8 mouse cellular contexts compared by ENCODE assay signal in genomic region chr5:144965639-144966351, GRCm38 (mm10). TPM values are rescaled to one million over a fixed set of nuclear protein-coding genes. Genes with fewer than 3 reads are reported as not detected.
DNase-seq lines count a peak whose midpoint lies in the region; ATAC-seq lines count a peak whose summit lies in the region.

Smurf1 (minus strand) TSS chr5:144965847.

- H3K4me2 ChIP-seq in hindbrain, embryonic 12.5 days (replicated peaks), result peak within 1 kb of the TSS; percentile 81

- DNase-seq in MN1 (ENCODE audit: low spot score), result peak; percentile 88
- DNase-seq in cerebellum, adult 8-10 months, result peak; percentile 79
- peak; percentile 69 to 74 for DNase-seq in frontal cortex, postnatal 14 days (ENCODE audit: low spot score in 2 of 2)
- peak; percentile 73 to 79 for DNase-seq in layer of hippocampus, postnatal 25 days (ENCODE audit: extremely low spot score in 1 of 2, low spot score in 1 of 2)
- DNase-seq in lung, postnatal 14 days, result peak; percentile 86
- DNase-seq in ovary, postnatal 36 days (ENCODE audit: low spot score), result peak; percentile 87
- peak; percentile 94 for DNase-seq in thymus, postnatal 14 days

- H3K9ac ChIP-seq in hindbrain, embryonic 12.5 days, result peak within 1 kb of the TSS; percentile 95

- no peaks in the 10 kb centered on the region for H3K9me3 ChIP-seq in hindbrain, embryonic 12.5 days (replicated peaks)

- H3K36me3 ChIP-seq in hindbrain, embryonic 12.5 days, result no peaks in the 10 kb centered on the region

- H3K4me3 ChIP-seq in hindbrain, embryonic 12.5 days, result peak within 1 kb of the TSS; percentile 87

- peak within 1 kb of the TSS; percentile 92 for H3K27ac ChIP-seq in hindbrain, embryonic 12.5 days

- ATAC-seq in hindbrain, embryonic 12.5 days (ENCODE audit: low FRiP score), result peak; percentile 72

- peaks cover 8% of the 10 kb centered on the region for H3K27me3 ChIP-seq in hindbrain, embryonic 12.5 days

- WGBS in hindbrain, embryonic 12.5 days, result under 1% methylated on average over 53 of the region's 89 CpGs

- peaks cover 36% of the 10 kb centered on the region for H3K4me1 ChIP-seq in hindbrain, embryonic 12.5 days

RNA-seq across cellular contexts. Expression of gene Smurf1, which starts in this region (rescaled TPM):
- polyA plus RNA-seq in hindbrain, embryonic 12.5 days (2016; fragmentation: Nextera tagmentation; extraction: Ambion mirVana), result 32.6 and 33.3 TPM in 2 replicates
- total RNA-seq in layer of hippocampus, postnatal 25 days (2021), result 10 to 100 TPM; 30.1 to 34.3 TPM

Comparison
In these comparisons a context has a peak if more than half of its experiments do, and no peak if none do; other contexts are left out.
1. Peak in every context shown above with its lines: DNase-seq, ATAC-seq, H3K4me3 ChIP-seq and H3K27ac ChIP-seq.